Mouse (Mus musculus): Measurements from ENCODE around the gene Cdr2l.

DNA sequence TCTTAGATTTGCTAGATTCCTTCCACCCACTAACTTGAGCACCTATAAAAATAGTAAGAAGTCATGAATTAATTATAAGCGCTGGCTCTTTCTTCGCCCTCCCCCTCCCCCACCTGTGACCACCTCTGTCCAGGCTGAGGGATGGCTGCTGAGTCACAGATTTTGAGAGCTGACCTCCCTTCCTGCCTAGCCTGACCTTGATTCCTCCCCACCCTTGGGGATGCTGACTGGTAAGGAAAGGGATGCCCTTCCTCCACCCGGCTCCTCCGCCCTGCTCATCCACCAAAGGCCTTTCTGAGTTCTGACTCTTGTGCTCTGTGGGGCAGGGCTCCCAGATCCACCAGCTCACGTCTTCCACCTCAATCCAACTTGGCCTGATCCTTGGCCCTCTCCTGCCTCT lies 2.9 kb downstream of the Cdr2l start:
- no peak for TF ChIP-seq MAFK (IDR thresholded peaks at IDR 0.05; ENCODE audit: insufficient read depth, low read depth, low read length)
- TF ChIP-seq ZNF384 (IDR thresholded peaks at IDR 0.05; ENCODE audit: low read depth, low read length), result no peak
- TF ChIP-seq ZC3H11A (IDR thresholded peaks at IDR 0.05; ENCODE audit: borderline replicate concordance, low read depth, low read length), result no peak
- no peak for TF ChIP-seq HCFC1 (IDR thresholded peaks at IDR 0.05; ENCODE audit: borderline replicate concordance, insufficient read depth, low read length)
- no peak for TF ChIP-seq CHD2 (IDR thresholded peaks at IDR 0.05; ENCODE audit: low read depth, low read length)
